Mouse (Mus musculus) neural tube, embryonic 15.5 days (tissue): Measurements from ENCODE around the gene Sbp. TPM values are rescaled to one million over a fixed set of nuclear protein-coding genes. Genes with fewer than 3 reads are reported as not detected.

Experiments
- ATAC-seq: fragments of 200-750 bp; cut with Nextera tagmentation; 2 replicates; pipeline ENCODE4 v1.8.0; 2017; ENCODE audit warnings: mild to moderate bottlenecking, moderate TSS enrichment, moderate library complexity; ENCODE audit not compliant: low FRiP score
- H3K27ac ChIP-seq: fragments of 300-500 bp; sonication (generic); replicated peaks from 2 replicates; pipeline ENCODE4 v1.5.1; 2015; ENCODE audit warnings: mild to moderate bottlenecking, inconsistent platforms
- H3K27me3 ChIP-seq: fragments of 300-500 bp; sonication (generic); replicated peaks from 2 replicates; pipeline ENCODE4 v1.6.1; 2015; ENCODE audit warnings: inconsistent platforms
- H3K36me3 ChIP-seq: fragments of 300-500 bp; sonication (generic); 2 replicates; pipeline ENCODE4 v1.6.1; 2015; ENCODE audit warnings: inconsistent platforms
- H3K4me1 ChIP-seq: fragments of 300-500 bp; sonication (generic); 2 replicates; pipeline ENCODE4 v1.6.1; 2015; ENCODE audit warnings: inconsistent platforms
- H3K4me2 ChIP-seq: fragments of 300-500 bp; sonication (generic); 2 replicates; pipeline ENCODE4 v1.6.1; 2015; ENCODE audit warnings: inconsistent platforms, mild to moderate bottlenecking, moderate library complexity
- H3K4me3 ChIP-seq: fragments of 300-500 bp; sonication (generic); replicated peaks from 2 replicates; pipeline ENCODE4 v1.5.1; 2015; ENCODE audit warnings: mild to moderate bottlenecking, inconsistent platforms
- H3K9ac ChIP-seq: fragments of 300-500 bp; sonication (generic); replicated peaks from 2 replicates; pipeline ENCODE4 v1.6.1; 2015; ENCODE audit warnings: mild to moderate bottlenecking, inconsistent platforms
- H3K9me3 ChIP-seq: fragments of 300-500 bp; sonication (generic); replicated peaks from 2 replicates; pipeline ENCODE4 v1.6.1; 2016; ENCODE audit warnings: inconsistent platforms
- WGBS: fragments of 180-500 bp; shearing (Covaris S2); methylation state at CpG from one replicate; pipeline ENCODE4 v1.1.7; 2015; ENCODE audit warnings: mixed read lengths; 5-methylcytosine and 5-hydroxymethylcytosine counted together
- polyA plus RNA-seq: library from polyadenylated mRNA; unstranded; fragments of >200 nt; fragmentation: Nextera tagmentation; extraction: Ambion mirVana; gene quantifications from 2 replicates; pipeline ENCODE4 v1.2.1, GENCODE M21; 2015

Sbp gene
- polyA plus RNA-seq, 1 experiment from 2014 or later, result not detected

DNA sequence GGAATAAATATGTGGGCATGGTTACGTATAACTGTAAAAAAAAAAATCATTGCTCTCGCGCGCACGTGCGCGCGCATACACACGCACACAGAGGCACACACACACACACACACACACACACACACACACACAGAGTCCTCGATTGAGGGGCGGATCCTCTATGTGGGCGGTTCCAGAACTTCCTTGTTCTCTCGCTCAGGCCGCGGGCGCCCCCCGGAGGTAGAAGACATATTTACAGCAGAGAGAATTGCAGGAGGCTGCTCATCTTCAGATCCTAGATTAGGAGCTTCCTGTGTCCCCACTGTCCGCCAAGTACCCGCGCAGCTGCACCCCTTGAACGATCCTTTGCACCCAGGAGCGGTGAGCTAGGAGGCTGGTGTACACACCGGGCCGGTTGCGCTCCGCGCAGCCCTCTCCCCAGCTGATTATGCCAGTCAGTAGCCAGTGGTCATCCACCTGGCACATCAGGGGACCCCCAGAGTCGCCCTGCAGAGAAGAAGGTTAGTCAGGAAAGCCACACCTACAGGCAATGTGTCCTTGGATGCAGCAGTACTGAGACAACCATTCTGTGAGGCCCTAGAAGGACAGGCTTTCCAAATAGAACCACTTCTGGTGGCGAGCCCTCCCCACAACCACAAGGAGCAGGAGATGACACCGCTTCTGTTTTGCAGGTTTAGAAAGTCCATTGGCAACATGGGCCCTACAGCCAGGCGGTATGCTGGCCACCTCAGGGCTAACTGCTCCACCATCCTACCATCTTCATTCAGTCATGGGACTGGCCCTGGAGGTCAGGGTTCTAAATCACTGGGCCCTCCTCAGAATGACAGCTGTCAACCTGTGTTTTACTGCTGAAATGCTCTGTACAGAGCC is 52.3 kb downstream of the Sbp start:
- Histone ChIP-seq H3K9me3 (no peaks in the 10 kb centered on the region), H3K27ac (peak overlapping the region; percentile 60; the same call in 1 of the 2 replicates), H3K4me1 (peaks cover 10% of the 10 kb centered on the region), H3K9ac (peak overlapping the region; percentile 47), H3K4me3 (peak overlapping the region; percentile 34), H3K36me3 (no peaks in the 10 kb centered on the region), H3K27me3 (0 out of 2 replicates have a peak, but pooled peaks cover 3% of the 10 kb centered on the region), H3K4me2 (peak overlapping the region; percentile 63)
- peak; percentile 83 for ATAC-seq
- WGBS, result 10% methylated on average over 31 of the region's 31 CpGs

DNA sequence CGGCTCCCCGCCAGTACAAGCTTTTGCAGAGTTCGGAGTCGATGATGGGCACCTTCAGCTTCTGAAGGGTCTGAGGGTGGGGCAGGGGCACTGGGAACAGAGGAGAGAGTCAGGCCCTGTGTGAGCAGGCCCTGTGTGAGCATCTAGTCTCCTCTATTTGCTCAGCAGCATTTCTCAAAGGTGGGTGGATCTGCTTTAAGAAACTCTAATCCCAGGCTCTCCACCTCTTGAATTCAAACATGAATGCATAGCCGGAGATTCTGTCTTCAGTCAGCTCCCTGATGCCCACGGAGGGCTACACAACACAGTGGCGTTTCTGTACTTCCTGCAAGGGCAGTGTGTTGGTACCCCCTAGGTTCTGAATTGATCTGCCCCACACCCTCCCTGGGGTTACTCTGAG is 53.2 kb downstream of the Sbp start:
- Histone ChIP-seq H3K4me1 (peaks cover 10% of the 10 kb centered on the region), H3K27me3 (0 out of 2 replicates have a peak, but pooled peaks cover 3% of the 10 kb centered on the region), H3K9ac (no peak overlapping the region), H3K9me3 (no peaks in the 10 kb centered on the region), H3K4me3 (no peak overlapping the region), H3K27ac (no peak overlapping the region), H3K4me2 (no peak overlapping the region), H3K36me3 (no peaks in the 10 kb centered on the region)
- 76% methylated on average over 7 of the region's 7 CpGs for WGBS
- ATAC-seq, result no peak

Other genes starting within 250 kb of the Sbp start
- gene 1520401A03Rik, start 218.9 kb upstream of the Sbp start, polyA plus RNA-seq, result 0.23 and 0.27 TPM in 2 replicates
- gene Pkmyt1, start 215.3 kb upstream of the Sbp start, polyA plus RNA-seq, result 17.5 and 26.7 TPM in 2 replicates
- 53.0 and 60.0 TPM in 2 replicates for gene Paqr4, start 200.8 kb upstream of the Sbp start, polyA plus RNA-seq
- 1.3 and 6.9 TPM in 2 replicates for gene Kremen2, start 195.8 kb upstream of the Sbp start, polyA plus RNA-seq
- 199 and 224 TPM in 2 replicates for gene Flywch1, start 170.1 kb upstream of the Sbp start, polyA plus RNA-seq
- 74.8 and 94.6 TPM in 2 replicates for gene Flywch2, start 155.6 kb upstream of the Sbp start, polyA plus RNA-seq
- 479 and 502 TPM in 2 replicates for gene Srrm2, start 151.1 kb upstream of the Sbp start, polyA plus RNA-seq
- 1,232 and 1,344 TPM in 2 replicates for gene Elob, start 112.5 kb upstream of the Sbp start, polyA plus RNA-seq
- gene Prss33, start 105.6 kb upstream of the Sbp start, polyA plus RNA-seq, result not detected in 2 replicates
- 0.50 and 1.1 TPM in 2 replicates for gene Prss32, start 97.8 kb upstream of the Sbp start, polyA plus RNA-seq
- 1.9 and 2.0 TPM in 2 replicates for gene Prss41, start 97.5 kb upstream of the Sbp start, polyA plus RNA-seq
- not detected in 2 replicates for gene Prss21, start 73.6 kb upstream of the Sbp start, polyA plus RNA-seq
- gene Dcpp1, start 60.8 kb upstream of the Sbp start, polyA plus RNA-seq, result not detected in 2 replicates
- not detected in 2 replicates for gene Dcpp2, start 60.8 kb upstream of the Sbp start, polyA plus RNA-seq
- not detected in 2 replicates for gene Dcpp3, start 24.2 kb upstream of the Sbp start, polyA plus RNA-seq
- not detected in 2 replicates for gene Sbpl, start 13.6 kb downstream of the Sbp start, polyA plus RNA-seq
- gene Prss30, start 38.9 kb downstream of the Sbp start, polyA plus RNA-seq, result 0.96 TPM in 1 of 2 replicates, not detected in the other
- gene Prss22, start 56.4 kb downstream of the Sbp start, polyA plus RNA-seq, result not detected in 2 replicates
- 0.19 and 0.28 TPM in 2 replicates for gene Prss27, start 96.5 kb downstream of the Sbp start, polyA plus RNA-seq
- gene Kctd5, start 131.8 kb downstream of the Sbp start, polyA plus RNA-seq, result 75.9 and 77.4 TPM in 2 replicates
- 63.9 and 68.9 TPM in 2 replicates for gene Pdpk1, start 209.3 kb downstream of the Sbp start, polyA plus RNA-seq
- 35.7 and 37.8 TPM in 2 replicates for gene Amdhd2, start 222.1 kb downstream of the Sbp start, polyA plus RNA-seq
- gene Atp6v0c, start 228.0 kb downstream of the Sbp start, polyA plus RNA-seq, result 1,457 and 1,659 TPM in 2 replicates